Mouse (Mus musculus): Measurements from ENCODE around the gene Slc30a7. TPM values are rescaled to one million over a fixed set of nuclear protein-coding genes. Genes with fewer than 3 reads are reported as not detected.
A peak's percentile ranks its signal among the peaks of the same experiment; 100 is the strongest.

Slc30a7 gene
- total and polyA plus RNA-seq, 2 experiments from 2014 or later = 12.6 to 21.8 TPM

DNA sequence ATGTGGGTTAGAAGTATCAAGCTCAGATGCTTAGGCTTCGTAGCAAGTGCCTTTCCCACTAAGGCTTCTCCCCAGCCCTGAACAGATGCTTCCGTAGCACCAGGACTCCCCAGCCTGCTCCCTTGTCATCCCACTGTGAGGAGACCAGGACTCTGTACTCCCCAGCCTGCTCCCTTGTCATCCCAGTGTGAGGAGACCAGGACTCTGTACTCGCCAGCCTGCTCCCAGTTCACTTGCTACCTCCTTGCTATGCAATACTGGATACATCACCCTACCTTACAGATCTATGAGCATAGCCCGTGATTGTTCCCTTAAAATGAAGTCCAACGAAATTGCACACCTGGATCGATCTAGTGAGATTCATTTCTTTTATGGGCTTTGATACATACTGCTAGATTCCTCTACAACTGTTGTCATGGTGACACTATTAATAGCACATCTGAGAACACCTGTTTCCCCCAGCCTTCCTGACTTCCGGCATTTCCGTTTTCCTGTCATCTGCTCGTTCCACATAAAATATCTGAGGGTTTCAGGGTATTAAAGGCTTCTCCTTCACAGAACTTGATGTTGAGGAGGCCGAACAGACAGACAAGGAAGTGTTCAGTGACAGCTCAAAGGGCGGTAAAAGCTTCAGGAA is 23.1 kb upstream of the Slc30a7 start:
- peak; percentile 74 for ATAC-seq
- WGBS = 67% methylated on average over 11 of the region's 11 CpGs
- no peak overlapping the region for H3K9ac ChIP-seq (replicated peaks; ENCODE audit: low read length)
- no peak for TF ChIP-seq CTCF (IDR thresholded peaks at IDR 0.05; ENCODE audit: low read depth)
- no peak overlapping the region for H3K4me2 ChIP-seq (ENCODE audit: low read depth, low read length)
- peak overlapping the region; percentile 26; the same call in 1 of the 2 replicates for H3K27ac ChIP-seq
- no peaks in the 10 kb centered on the region for H3K4me1 ChIP-seq (ENCODE audit: insufficient read depth, low read length)
- H3K9me3 ChIP-seq (ENCODE audit: low read length) = no peaks in the 10 kb centered on the region
- peaks cover 3% of the 10 kb centered on the region; the same call in 1 of the 2 replicates for H3K36me3 ChIP-seq (ENCODE audit: insufficient read depth, low read length)
- DNase-seq (ENCODE audit: low spot score) = peak; percentile 42
- no peaks in the 10 kb centered on the region for H3K27me3 ChIP-seq (ENCODE audit: insufficient read depth, low read length)
- no peak overlapping the region for H3K4me3 ChIP-seq (ENCODE audit: low read length)

DNA sequence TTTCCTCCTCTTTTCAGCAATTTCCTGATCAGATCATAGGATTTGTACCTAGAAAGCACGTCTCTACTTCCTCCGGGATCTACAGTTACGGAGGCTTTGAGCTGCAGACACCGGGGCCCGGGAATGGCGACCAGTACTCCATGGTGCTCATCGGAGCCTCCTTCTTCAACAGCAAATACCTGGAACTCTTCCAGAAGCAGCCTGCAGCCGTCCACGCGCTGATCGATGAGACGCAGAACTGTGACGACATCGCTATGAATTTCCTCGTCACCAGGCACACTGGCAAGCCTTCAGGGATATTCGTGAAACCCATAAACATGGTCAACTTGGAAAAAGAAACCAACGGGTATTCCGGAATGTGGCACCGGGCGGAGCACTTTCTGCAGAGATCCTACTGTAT is 19.8 kb upstream of the Slc30a7 start:
- Histone ChIP-seq H3K9me3 (ENCODE audit: low read length) (no peaks in the 10 kb centered on the region), H3K4me1 (ENCODE audit: insufficient read depth, low read length) (no peaks in the 10 kb centered on the region), H3K9ac (replicated peaks; ENCODE audit: low read length) (no peak overlapping the region), H3K4me3 (ENCODE audit: low read length) (no peak overlapping the region), H3K27me3 (ENCODE audit: insufficient read depth, low read length) (no peaks in the 10 kb centered on the region), H3K36me3 (ENCODE audit: insufficient read depth, low read length) (peaks cover 3% of the 10 kb centered on the region; the same call in 1 of the 2 replicates), H3K27ac (no peak overlapping the region), H3K4me2 (ENCODE audit: low read depth, low read length) (no peak overlapping the region)
- WGBS = 87% methylated on average over 20 of the region's 20 CpGs
- DNase-seq (ENCODE audit: low spot score) (no peak), ATAC-seq (no peak)
- TF ChIP-seq CTCF (IDR thresholded peaks at IDR 0.05; ENCODE audit: low read depth) = no peak

DNA sequence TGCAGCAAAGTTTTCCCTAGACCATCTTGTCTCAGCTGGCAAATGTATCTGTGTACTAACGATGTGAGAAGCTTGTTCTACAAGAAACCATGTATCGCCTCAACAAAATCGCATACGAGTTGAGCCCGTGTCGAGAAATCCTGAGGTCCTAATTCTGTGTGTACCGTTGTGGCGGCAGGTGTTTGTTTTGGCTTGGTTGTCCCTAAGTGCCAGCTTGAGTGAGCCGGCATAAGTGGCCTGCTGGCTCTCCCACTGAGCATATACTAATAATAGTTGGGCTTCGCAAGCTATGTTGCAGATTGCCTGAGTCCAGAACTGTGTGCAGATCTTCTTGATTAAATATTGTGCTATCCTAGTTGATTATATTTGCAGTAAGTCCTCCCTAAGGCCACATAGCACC is 18.5 kb upstream of the Slc30a7 start:
- Histone ChIP-seq H3K4me1 (ENCODE audit: insufficient read depth, low read length) (no peaks in the 10 kb centered on the region), H3K4me3 (ENCODE audit: low read length) (no peak overlapping the region), H3K9me3 (ENCODE audit: low read length) (no peaks in the 10 kb centered on the region), H3K27ac (no peak overlapping the region), H3K4me2 (ENCODE audit: low read depth, low read length) (no peak overlapping the region), H3K36me3 (ENCODE audit: insufficient read depth, low read length) (peaks cover 3% of the 10 kb centered on the region; the same call in 1 of the 2 replicates), H3K9ac (replicated peaks; ENCODE audit: low read length) (no peak overlapping the region), H3K27me3 (ENCODE audit: insufficient read depth, low read length) (no peaks in the 10 kb centered on the region)
- no peak for ATAC-seq
- WGBS = 75% methylated on average over 10 of the region's 10 CpGs
- DNase-seq (ENCODE audit: low spot score) = no peak
- TF ChIP-seq CTCF (IDR thresholded peaks at IDR 0.05; ENCODE audit: low read depth) = no peak

DNA sequence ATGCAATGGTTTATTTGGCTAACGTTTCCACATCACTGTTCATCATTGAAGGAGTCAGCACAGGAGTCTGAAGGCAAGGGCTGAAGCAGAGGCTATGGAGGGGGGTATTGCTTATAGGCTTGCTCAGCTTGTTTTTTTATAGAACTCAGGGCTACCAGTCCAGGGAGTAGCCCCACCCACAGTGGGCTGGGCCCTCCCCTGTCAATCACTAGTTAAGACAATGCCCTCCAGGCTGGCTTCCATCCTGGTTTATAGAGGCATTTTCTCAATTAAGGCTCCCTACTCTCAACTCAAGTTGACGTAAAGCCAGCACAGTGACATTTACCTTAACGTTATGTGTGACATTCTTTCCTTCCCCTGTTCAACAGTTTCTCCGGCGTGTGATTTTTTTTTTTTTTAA is 17.5 kb upstream of the Slc30a7 start:
- TF ChIP-seq CTCF (IDR thresholded peaks at IDR 0.05; ENCODE audit: low read depth) = no peak
- ATAC-seq = no peak
- Histone ChIP-seq H3K27ac (no peak overlapping the region), H3K9me3 (ENCODE audit: low read length) (no peaks in the 10 kb centered on the region), H3K27me3 (ENCODE audit: insufficient read depth, low read length) (no peaks in the 10 kb centered on the region), H3K4me2 (ENCODE audit: low read depth, low read length) (no peak overlapping the region), H3K4me1 (ENCODE audit: insufficient read depth, low read length) (no peaks in the 10 kb centered on the region), H3K4me3 (ENCODE audit: low read length) (no peak overlapping the region), H3K9ac (replicated peaks; ENCODE audit: low read length) (no peak overlapping the region), H3K36me3 (ENCODE audit: insufficient read depth, low read length) (peaks cover 3% of the 10 kb centered on the region; the same call in 1 of the 2 replicates)
- 75% methylated on average over 5 of the region's 5 CpGs for WGBS
- no peak for DNase-seq (ENCODE audit: low spot score)

DNA sequence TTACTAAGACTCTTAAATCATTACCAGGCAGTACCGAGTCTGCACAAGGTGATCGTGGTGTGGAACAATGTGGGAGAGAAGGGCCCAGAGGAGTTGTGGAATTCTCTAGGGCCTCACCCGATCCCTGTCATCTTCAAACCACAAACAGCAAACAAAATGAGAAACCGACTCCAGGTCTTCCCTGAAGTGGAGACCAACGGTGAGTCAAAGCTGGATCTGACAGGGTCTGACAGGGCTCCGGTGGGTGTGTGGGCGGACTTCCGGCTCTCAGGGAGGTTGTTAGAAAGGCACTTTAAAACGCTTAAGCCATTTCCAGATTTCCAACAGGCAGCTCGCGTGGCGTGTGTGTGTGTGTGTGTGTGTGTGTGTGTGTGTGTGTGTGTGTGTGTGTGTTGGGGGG is 17.0 kb upstream of the Slc30a7 start:
- H3K9ac ChIP-seq (replicated peaks; ENCODE audit: low read length) = no peak overlapping the region
- no peak for TF ChIP-seq CTCF (IDR thresholded peaks at IDR 0.05; ENCODE audit: low read depth)
- H3K36me3 ChIP-seq (ENCODE audit: insufficient read depth, low read length) = peaks cover 3% of the 10 kb centered on the region; the same call in 1 of the 2 replicates
- no peak overlapping the region for H3K4me3 ChIP-seq (ENCODE audit: low read length)
- DNase-seq (ENCODE audit: low spot score) (no peak), ATAC-seq (no peak)
- no peaks in the 10 kb centered on the region for H3K9me3 ChIP-seq (ENCODE audit: low read length)
- 90% methylated on average over 12 of the region's 12 CpGs for WGBS
- no peaks in the 10 kb centered on the region for H3K27me3 ChIP-seq (ENCODE audit: insufficient read depth, low read length)
- H3K27ac ChIP-seq = no peak overlapping the region
- H3K4me2 ChIP-seq (ENCODE audit: low read depth, low read length) = no peak overlapping the region
- H3K4me1 ChIP-seq (ENCODE audit: insufficient read depth, low read length) = no peaks in the 10 kb centered on the region

DNA sequence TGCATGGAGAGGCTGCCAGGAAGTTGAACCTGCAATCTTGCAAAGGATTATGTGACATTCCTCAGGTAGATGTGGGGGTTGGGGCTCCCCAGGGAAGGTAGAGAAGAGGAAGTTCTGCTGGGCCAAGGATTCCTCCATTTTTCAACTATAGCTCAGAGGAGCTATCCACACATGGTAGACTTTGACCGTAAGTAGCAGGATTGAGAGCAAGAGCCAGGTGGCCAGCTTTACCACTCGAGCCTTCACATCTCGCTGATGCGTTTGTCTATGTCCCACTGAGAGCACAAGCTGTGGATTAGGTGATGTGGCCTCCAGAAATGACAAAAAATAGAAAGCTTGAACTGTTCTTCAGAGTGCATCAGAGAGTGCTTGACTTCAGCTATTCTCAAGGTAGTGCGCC is 11.9 kb upstream of the Slc30a7 start:
- Histone ChIP-seq H3K4me2 (ENCODE audit: low read depth, low read length) (no peak overlapping the region), H3K4me1 (ENCODE audit: insufficient read depth, low read length) (no peaks in the 10 kb centered on the region), H3K27ac (no peak overlapping the region), H3K36me3 (ENCODE audit: insufficient read depth, low read length) (no peaks in the 10 kb centered on the region), H3K9me3 (ENCODE audit: low read length) (no peaks in the 10 kb centered on the region), H3K9ac (replicated peaks; ENCODE audit: low read length) (no peak overlapping the region), H3K4me3 (ENCODE audit: low read length) (no peak overlapping the region), H3K27me3 (ENCODE audit: insufficient read depth, low read length) (no peaks in the 10 kb centered on the region)
- 86% methylated on average over 5 of the region's 5 CpGs for WGBS
- DNase-seq (ENCODE audit: low spot score) = no peak
- TF ChIP-seq CTCF (IDR thresholded peaks at IDR 0.05; ENCODE audit: low read depth) = no peak
- ATAC-seq = no peak

DNA sequence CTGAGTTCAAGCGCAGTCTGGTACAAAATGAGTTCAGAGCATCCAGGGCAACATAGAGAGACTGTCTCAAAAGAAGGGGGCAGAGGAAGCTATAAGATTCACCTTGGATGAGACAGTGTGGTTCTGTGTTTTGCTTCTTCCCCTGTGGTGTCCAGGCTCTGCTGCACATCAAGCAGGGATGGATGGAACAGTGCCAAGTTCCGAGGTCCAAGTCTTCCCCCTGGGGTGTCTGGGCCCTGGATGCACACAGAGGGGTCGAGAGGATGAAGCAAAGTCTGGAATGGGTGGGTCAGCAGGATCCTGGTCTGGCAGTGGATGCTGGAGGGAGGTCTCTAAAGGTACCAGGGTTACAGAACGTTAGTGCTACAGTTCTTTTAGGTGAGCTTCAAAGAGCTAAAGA is 11.4 kb upstream of the Slc30a7 start:
- Histone ChIP-seq H3K4me3 (ENCODE audit: low read length) (no peak overlapping the region), H3K4me1 (ENCODE audit: insufficient read depth, low read length) (no peaks in the 10 kb centered on the region), H3K4me2 (ENCODE audit: low read depth, low read length) (no peak overlapping the region), H3K27ac (no peak overlapping the region), H3K9me3 (ENCODE audit: low read length) (no peaks in the 10 kb centered on the region), H3K9ac (replicated peaks; ENCODE audit: low read length) (no peak overlapping the region), H3K27me3 (ENCODE audit: insufficient read depth, low read length) (no peaks in the 10 kb centered on the region), H3K36me3 (ENCODE audit: insufficient read depth, low read length) (no peaks in the 10 kb centered on the region)
- TF ChIP-seq CTCF (IDR thresholded peaks at IDR 0.05; ENCODE audit: low read depth) = no peak
- ATAC-seq = no peak
- DNase-seq (ENCODE audit: low spot score) = no peak
- 66% methylated on average over 4 of the region's 4 CpGs for WGBS
